Mouse (Mus musculus): ENCODE measurements at regions not wholly inside any gene's neighbourhood (a gene's known extent, or its start where the extent isn't known, plus 50 kb on each side); places are given as distances from the start of the nearest gene placed in this dataset.

DNA sequence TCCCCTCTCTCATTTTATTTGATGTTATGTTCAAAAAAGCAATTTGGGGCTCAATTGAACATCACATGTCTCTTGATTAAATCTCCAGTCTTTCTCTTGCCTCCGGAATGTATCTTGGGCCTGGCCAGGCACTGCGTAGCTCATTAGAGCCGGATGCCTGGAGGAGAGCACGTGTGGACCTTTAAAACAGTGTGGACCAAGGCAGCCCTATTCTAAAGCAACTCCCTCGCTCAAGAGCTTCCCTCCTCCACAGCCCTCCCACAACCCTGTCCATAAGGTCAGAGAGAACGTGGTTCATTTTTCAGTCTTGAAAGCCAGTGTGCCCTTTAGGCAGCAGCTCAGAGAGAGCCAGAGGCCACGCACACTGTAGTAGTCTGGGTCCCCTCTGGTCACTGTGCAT is 160.8 kb downstream of the Katnal1 start:
- H3K36me3 ChIP-seq (ENCODE audit: control insufficient read depth, insufficient read depth, low read length): no peaks in the 10 kb centered on the region
- no peak overlapping the region for H3K4me2 ChIP-seq (ENCODE audit: low read length)
- no peaks in the 10 kb centered on the region for H3K9me3 ChIP-seq (replicated peaks; ENCODE audit: control insufficient read depth, low read length)
- H3K9ac ChIP-seq (ENCODE audit: low read length): no peak overlapping the region
- ATAC-seq: no peak
- H3K4me1 ChIP-seq (ENCODE audit: control insufficient read depth, insufficient read depth, low read length): no peaks in the 10 kb centered on the region
- no peak overlapping the region for H3K27ac ChIP-seq (ENCODE audit: low read depth, low read length)
- 79% methylated on average over 7 of the region's 7 CpGs for WGBS
- H3K4me3 ChIP-seq (ENCODE audit: low read depth, low read length): no peak overlapping the region
- DNase-seq (ENCODE audit: low spot score): no peak
- no peaks in the 10 kb centered on the region for H3K27me3 ChIP-seq (replicated peaks; ENCODE audit: control insufficient read depth, insufficient read depth, low read length)

DNA sequence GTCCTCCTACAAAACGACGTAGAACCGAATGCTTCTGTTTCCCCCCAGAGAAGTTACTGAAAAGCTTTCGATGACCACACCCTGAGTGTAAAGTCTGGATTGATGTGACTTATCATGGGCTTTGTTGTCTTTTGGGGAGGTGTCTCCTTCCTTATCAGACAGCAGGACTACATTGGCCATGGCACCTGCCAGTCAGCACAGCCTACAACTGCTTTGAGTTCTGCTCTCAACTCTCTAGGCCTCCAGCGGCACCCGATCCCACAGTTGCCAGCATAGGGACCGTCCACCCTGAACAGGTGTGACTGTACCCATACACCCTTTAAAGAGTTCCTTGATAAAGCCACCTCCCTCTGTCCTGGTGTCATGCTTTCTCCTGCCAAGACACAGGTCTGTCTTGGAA is 163.1 kb downstream of the Katnal1 start:
- Histone ChIP-seq H3K36me3 (ENCODE audit: control insufficient read depth, insufficient read depth, low read length) (no peaks in the 10 kb centered on the region), H3K9me3 (replicated peaks; ENCODE audit: control insufficient read depth, low read length) (no peaks in the 10 kb centered on the region), H3K9ac (ENCODE audit: low read length) (no peak overlapping the region), H3K4me2 (ENCODE audit: low read length) (no peak overlapping the region), H3K4me1 (ENCODE audit: control insufficient read depth, insufficient read depth, low read length) (no peaks in the 10 kb centered on the region), H3K27ac (ENCODE audit: low read depth, low read length) (no peak overlapping the region), H3K4me3 (ENCODE audit: low read depth, low read length) (no peak overlapping the region), H3K27me3 (replicated peaks; ENCODE audit: control insufficient read depth, insufficient read depth, low read length) (no peaks in the 10 kb centered on the region)
- DNase-seq (ENCODE audit: low spot score) (no peak), ATAC-seq (no peak)
- whole genome bisulfite sequencing: 97% methylated on average over 7 of the region's 7 CpGs

DNA sequence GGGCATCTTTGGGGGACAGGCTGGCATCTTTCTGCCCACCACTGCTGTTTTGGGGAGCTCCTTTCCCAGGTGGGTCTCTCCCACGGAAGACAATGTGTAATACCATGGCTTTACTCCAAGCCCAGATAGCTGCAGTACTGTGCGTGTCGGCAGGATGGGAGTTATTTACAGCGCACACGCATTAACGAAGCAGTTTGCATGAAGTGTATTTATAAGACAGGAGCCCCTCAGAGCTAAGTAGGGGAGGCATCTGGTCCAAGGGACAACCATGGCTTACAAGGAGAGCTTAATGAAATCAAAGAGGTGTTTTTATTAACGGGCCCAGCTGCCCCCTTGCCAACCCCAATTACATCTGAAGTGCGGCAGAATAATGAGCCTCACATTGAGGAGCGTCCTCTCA is 169.0 kb downstream of the Katnal1 start:
- 14% methylated on average over 9 of the region's 9 CpGs for WGBS
- ATAC-seq (peak; percentile 44; the same call in 1 of the 2 replicates), DNase-seq (ENCODE audit: low spot score) (peak; percentile 39)
- no peaks in the 10 kb centered on the region for H3K9me3 ChIP-seq (replicated peaks; ENCODE audit: control insufficient read depth, low read length)
- H3K36me3 ChIP-seq (ENCODE audit: control insufficient read depth, insufficient read depth, low read length): no peaks in the 10 kb centered on the region
- no peaks in the 10 kb centered on the region for H3K27me3 ChIP-seq (replicated peaks; ENCODE audit: control insufficient read depth, insufficient read depth, low read length)
- no peak overlapping the region for H3K9ac ChIP-seq (ENCODE audit: low read length)
- no peak overlapping the region; the same call in 1 of the 2 replicates for H3K27ac ChIP-seq (ENCODE audit: low read depth, low read length)
- no peak overlapping the region for H3K4me2 ChIP-seq (ENCODE audit: low read length)
- H3K4me1 ChIP-seq (ENCODE audit: control insufficient read depth, insufficient read depth, low read length): peaks cover 6% of the 10 kb centered on the region; the same call in 1 of the 2 replicates
- no peak overlapping the region for H3K4me3 ChIP-seq (ENCODE audit: low read depth, low read length)

DNA sequence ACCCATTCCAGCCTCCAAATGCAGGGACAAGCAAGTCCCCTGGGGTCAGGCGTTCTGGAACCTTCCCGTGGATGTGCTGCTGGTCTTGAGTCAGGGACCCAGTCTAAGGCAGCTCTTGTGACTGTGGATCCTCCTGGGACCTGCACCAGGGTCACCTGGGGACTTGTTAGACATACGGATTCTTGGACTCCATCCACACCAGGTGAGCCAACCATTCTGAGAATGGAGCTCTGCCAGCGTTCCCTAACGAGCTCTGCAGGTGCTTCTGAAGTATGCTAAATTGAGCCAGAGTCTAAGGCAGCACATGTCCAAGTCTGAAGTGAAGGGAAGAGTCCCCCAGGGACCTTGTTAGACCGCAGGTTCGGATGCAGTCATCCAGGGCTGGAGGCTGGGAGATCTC is 170.3 kb downstream of the Katnal1 start:
- DNase-seq (ENCODE audit: low spot score) (no peak), ATAC-seq (no peak)
- WGBS: 74% methylated on average over 7 of the region's 7 CpGs
- H3K4me1 ChIP-seq (ENCODE audit: control insufficient read depth, insufficient read depth, low read length): peaks cover 6% of the 10 kb centered on the region; the same call in 1 of the 2 replicates
- no peaks in the 10 kb centered on the region for H3K36me3 ChIP-seq (ENCODE audit: control insufficient read depth, insufficient read depth, low read length)
- H3K4me2 ChIP-seq (ENCODE audit: low read length): no peak overlapping the region
- no peaks in the 10 kb centered on the region for H3K9me3 ChIP-seq (replicated peaks; ENCODE audit: control insufficient read depth, low read length)
- no peak overlapping the region for H3K4me3 ChIP-seq (ENCODE audit: low read depth, low read length)
- H3K27ac ChIP-seq (ENCODE audit: low read depth, low read length): no peak overlapping the region
- no peak overlapping the region for H3K9ac ChIP-seq (ENCODE audit: low read length)
- no peaks in the 10 kb centered on the region for H3K27me3 ChIP-seq (replicated peaks; ENCODE audit: control insufficient read depth, insufficient read depth, low read length)

DNA sequence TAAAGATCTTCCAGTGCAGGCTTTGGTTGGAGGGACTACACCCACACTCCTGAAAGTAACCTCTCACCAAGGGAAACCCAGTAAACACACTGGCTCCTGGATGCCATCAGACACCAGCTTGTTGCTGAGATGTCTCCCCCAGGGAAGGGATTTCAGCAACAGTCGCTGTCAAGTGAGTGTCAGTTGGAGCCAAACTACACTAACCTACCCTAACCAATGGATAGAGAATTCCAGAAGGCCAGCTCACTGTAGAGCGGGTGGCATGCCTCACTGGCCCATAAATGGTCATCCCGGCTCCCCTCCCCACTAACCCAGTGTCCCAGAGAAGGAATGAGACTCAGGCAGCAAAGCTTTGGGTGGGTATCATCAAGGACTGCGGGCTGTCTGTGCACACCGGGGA is 171.4 kb downstream of the Katnal1 start:
- 81% methylated on average over 5 of the region's 5 CpGs for WGBS
- DNase-seq (ENCODE audit: low spot score) (no peak), ATAC-seq (no peak)
- no peak overlapping the region for H3K27ac ChIP-seq (ENCODE audit: low read depth, low read length)
- H3K9me3 ChIP-seq (replicated peaks; ENCODE audit: control insufficient read depth, low read length): no peaks in the 10 kb centered on the region
- no peak overlapping the region for H3K9ac ChIP-seq (ENCODE audit: low read length)
- no peak overlapping the region for H3K4me2 ChIP-seq (ENCODE audit: low read length)
- H3K36me3 ChIP-seq (ENCODE audit: control insufficient read depth, insufficient read depth, low read length): no peaks in the 10 kb centered on the region
- no peaks in the 10 kb centered on the region for H3K27me3 ChIP-seq (replicated peaks; ENCODE audit: control insufficient read depth, insufficient read depth, low read length)
- H3K4me3 ChIP-seq (ENCODE audit: low read depth, low read length): no peak overlapping the region
- H3K4me1 ChIP-seq (ENCODE audit: control insufficient read depth, insufficient read depth, low read length): peaks cover 6% of the 10 kb centered on the region; the same call in 1 of the 2 replicates

DNA sequence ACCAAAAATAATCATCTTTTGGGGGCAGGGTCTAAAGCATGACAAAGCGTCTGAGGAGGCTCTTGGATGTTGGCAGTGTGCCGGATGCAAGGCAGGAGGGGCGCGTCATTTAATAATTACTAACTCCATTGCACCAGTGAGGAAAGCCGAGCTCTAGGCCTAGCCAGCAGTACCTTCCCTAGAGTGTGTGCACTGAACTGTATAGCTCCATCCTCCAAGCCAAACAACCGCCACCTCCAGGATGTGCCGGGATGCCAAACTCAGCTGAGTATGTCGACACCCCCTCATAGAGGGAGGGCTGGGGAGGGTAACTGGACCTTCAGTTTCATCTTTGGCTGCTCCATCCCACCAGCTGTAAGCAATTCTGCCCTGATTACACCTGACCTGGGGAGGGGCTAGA is 171.9 kb downstream of the Katnal1 start:
- peak; percentile 37; the same call in 1 of the 2 replicates for ATAC-seq
- Histone ChIP-seq H3K27ac (ENCODE audit: low read depth, low read length) (no peak overlapping the region), H3K4me3 (ENCODE audit: low read depth, low read length) (no peak overlapping the region), H3K9ac (ENCODE audit: low read length) (no peak overlapping the region), H3K27me3 (replicated peaks; ENCODE audit: control insufficient read depth, insufficient read depth, low read length) (no peaks in the 10 kb centered on the region), H3K9me3 (replicated peaks; ENCODE audit: control insufficient read depth, low read length) (no peaks in the 10 kb centered on the region), H3K4me1 (ENCODE audit: control insufficient read depth, insufficient read depth, low read length) (peaks cover 6% of the 10 kb centered on the region; the same call in 1 of the 2 replicates), H3K36me3 (ENCODE audit: control insufficient read depth, insufficient read depth, low read length) (no peaks in the 10 kb centered on the region), H3K4me2 (ENCODE audit: low read length) (no peak overlapping the region)
- DNase-seq (ENCODE audit: low spot score): peak; percentile 47
- 54% methylated on average over 8 of the region's 8 CpGs for WGBS

DNA sequence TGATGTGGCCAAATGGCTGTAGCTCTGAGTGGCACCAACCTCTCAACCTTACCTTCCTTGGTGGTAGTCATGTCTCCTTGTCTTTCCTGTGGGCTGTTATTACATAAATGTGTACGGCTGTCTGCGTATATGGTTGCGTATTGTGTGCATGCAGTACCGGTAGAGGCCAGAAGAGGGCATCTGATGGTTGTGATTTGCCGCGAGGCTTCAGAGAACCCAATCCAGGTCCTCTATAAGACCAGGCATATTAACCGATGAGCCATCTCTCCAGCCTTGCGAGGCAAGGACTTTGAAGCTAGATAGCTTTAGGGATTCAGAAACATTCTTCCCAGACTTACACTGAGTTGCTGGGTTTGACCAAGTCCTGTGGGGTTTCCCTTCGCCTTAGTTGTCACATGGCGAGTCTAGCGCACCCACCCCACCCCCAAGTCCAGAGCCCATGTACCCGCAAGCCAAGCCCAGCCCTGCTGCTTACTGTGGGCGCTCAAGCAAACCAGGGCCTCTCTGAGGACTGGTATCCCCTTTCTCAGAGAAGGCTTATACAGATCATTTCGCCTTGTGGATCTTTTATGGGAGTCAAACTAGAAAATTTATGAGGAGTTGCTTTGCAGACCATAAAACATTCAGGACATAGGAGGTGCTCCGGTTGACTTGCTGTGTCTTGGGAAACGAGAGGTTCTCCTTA is 172.7 kb downstream of the Katnal1 start:
- no peak for ATAC-seq
- Histone ChIP-seq H3K4me2 (ENCODE audit: low read length) (no peak overlapping the region), H3K36me3 (ENCODE audit: control insufficient read depth, insufficient read depth, low read length) (no peaks in the 10 kb centered on the region), H3K27me3 (replicated peaks; ENCODE audit: control insufficient read depth, insufficient read depth, low read length) (no peaks in the 10 kb centered on the region), H3K9ac (ENCODE audit: low read length) (no peak overlapping the region), H3K9me3 (replicated peaks; ENCODE audit: control insufficient read depth, low read length) (no peaks in the 10 kb centered on the region), H3K4me1 (ENCODE audit: control insufficient read depth, insufficient read depth, low read length) (peaks cover 6% of the 10 kb centered on the region; the same call in 1 of the 2 replicates), H3K4me3 (ENCODE audit: low read depth, low read length) (no peak overlapping the region), H3K27ac (ENCODE audit: low read depth, low read length) (no peak overlapping the region)
- no peak for DNase-seq (ENCODE audit: low spot score)
- WGBS: 87% methylated on average over 16 of the region's 16 CpGs

DNA sequence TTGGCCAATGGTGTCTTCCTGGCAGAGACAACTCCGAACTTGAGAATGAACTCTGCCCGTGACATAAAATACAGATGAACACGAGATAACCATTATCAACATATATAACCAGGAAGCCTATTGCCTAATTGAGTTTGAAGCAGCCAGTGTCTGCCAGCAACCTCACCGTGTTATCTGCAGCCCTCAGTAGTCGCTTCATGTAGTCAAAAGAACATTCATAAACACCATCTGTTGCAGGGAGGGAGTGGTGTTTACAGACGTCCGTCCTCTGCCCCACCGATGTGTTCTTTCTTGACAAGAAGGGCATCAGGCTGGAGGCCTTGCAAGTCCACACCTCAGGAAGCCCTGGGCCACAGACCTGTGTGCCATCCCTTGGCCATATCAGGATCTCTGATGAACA is 173.3 kb downstream of the Katnal1 start:
- Histone ChIP-seq H3K9ac (ENCODE audit: low read length) (no peak overlapping the region), H3K27me3 (replicated peaks; ENCODE audit: control insufficient read depth, insufficient read depth, low read length) (no peaks in the 10 kb centered on the region), H3K9me3 (replicated peaks; ENCODE audit: control insufficient read depth, low read length) (no peaks in the 10 kb centered on the region), H3K36me3 (ENCODE audit: control insufficient read depth, insufficient read depth, low read length) (no peaks in the 10 kb centered on the region), H3K4me1 (ENCODE audit: control insufficient read depth, insufficient read depth, low read length) (peaks cover 6% of the 10 kb centered on the region; the same call in 1 of the 2 replicates), H3K4me3 (ENCODE audit: low read depth, low read length) (no peak overlapping the region), H3K4me2 (ENCODE audit: low read length) (no peak overlapping the region), H3K27ac (ENCODE audit: low read depth, low read length) (no peak overlapping the region)
- 83% methylated on average over 8 of the region's 8 CpGs for WGBS
- ATAC-seq (no peak), DNase-seq (ENCODE audit: low spot score) (no peak)

DNA sequence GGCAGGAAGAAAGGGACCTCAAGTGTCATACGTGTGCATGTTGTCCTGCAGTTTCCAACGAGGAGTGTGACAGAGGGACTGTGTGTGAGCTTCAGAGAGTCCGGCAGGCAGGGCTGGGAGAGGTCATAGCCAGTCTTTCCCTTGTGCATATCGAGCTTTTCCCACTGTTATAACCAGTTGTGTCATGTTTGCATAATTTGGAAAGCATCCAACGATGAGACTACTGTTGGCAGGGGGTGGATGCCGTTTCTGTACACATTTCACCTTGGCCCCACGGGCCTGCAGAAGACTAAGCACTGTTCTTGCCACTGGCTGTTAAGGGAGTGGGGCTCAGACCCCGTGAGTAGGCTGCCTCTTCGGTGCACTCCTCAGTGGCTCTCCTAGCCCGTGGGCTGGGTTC is 174.2 kb downstream of the Katnal1 start:
- Histone ChIP-seq H3K27me3 (replicated peaks; ENCODE audit: control insufficient read depth, insufficient read depth, low read length) (no peaks in the 10 kb centered on the region), H3K9me3 (replicated peaks; ENCODE audit: control insufficient read depth, low read length) (no peaks in the 10 kb centered on the region), H3K4me2 (ENCODE audit: low read length) (no peak overlapping the region), H3K9ac (ENCODE audit: low read length) (no peak overlapping the region), H3K4me1 (ENCODE audit: control insufficient read depth, insufficient read depth, low read length) (peaks cover 5% of the 10 kb centered on the region; the same call in 1 of the 2 replicates), H3K36me3 (ENCODE audit: control insufficient read depth, insufficient read depth, low read length) (no peaks in the 10 kb centered on the region), H3K4me3 (ENCODE audit: low read depth, low read length) (no peak overlapping the region), H3K27ac (ENCODE audit: low read depth, low read length) (no peak overlapping the region)
- 81% methylated on average over 10 of the region's 10 CpGs for WGBS
- DNase-seq (ENCODE audit: low spot score): no peak
- ATAC-seq: no peak

Data from forebrain, embryonic 14.5 days (tissue).